Mouse (Mus musculus) cerebellum, postnatal 25 days (tissue): ENCODE measurements around the gene Bbx.

Experiments
- DNase-seq, 2 experiments: peaks; one replicate each; pipeline ENCODE4 v3.0.0; 2021; ENCODE audit warnings: mixed read lengths in 2 of 2

The Bbx gene

DNA sequence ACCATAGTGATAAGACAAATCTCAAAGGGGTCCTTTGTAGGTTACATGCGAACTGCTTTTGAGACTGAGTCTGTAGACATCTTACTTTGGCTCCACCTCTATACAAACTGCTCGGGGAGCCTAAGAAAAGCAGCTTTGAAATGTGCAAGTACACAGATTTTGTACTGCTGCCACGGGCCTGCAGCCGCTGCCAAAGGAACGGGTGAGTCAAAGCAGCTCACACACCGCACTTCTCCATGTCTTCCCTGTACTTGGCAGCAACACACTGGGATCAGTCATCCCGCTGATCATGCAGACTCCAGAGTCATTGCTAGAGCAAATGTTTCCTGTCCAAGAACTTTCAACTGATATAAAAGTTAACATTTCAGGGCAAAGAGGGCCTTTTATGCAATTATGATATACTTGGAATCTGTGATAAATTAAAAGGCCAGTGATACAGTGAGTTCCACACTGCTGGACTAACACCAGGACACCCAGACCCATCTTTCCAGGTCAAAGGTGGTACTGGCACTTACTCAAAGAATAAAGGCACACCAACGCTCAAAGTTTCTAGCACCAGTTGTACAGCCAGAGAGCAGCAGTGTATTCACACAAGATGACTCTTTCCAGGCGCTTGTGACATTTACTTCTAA lies 122.7 kb downstream of the Bbx start:
- peak; percentile 74 to 82 for DNase-seq

DNA sequence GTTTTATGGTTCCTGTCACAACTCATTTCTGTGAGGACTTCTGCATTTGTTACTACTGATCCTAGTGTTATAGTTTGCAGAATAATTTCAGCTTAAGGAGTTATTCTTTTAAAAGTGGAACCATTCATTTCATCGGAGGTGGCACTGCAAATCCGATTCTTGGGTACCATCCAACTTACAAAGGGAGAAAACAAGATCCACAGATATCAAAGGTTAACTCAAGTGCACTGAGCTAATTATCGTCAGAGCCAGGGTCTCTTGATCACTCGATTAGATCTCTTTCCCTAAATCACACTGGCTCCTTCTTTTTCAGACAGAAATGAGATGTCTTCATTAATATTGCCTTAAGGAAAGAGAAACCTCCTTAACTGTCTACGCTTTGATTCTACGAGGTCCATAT lies 123.9 kb downstream of the Bbx start:
- DNase-seq: no peak

DNA sequence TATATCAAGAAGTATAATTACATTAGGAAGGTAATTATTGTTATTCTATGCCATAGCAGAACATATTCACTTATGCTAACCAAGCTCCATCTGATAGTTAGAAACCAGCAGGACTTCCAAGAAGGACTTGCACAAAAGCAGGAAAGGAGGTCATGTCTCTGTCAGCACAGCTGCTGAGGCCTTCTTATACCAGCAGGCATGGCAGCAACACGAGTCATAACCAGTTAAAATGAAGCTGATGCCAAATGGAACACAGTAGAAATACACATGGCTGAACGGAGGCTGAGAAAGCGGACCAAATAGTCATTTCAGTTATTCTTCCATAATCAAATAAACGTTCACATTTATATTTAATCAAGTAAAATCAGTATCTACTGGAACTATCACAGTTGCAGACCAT lies 125.0 kb downstream of the Bbx start:
- DNase-seq: no peak

DNA sequence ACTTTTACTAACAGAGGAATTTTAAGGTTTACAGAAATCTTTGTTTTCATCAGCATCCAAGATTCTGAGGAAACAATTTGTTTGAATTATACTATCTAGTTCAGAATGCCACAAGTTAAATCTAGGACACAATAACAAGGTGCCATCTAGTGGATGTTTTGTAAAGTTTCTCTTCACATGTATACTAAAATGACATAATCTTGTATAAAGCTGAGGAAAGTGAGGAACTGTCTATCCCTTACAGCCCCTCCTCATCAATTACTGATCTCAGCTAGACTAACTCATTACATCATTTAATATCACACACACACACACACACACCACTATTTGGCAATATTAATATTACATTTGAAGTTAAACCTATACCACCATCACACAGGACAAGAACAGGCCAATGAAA lies 125.5 kb downstream of the Bbx start:
- no peak for DNase-seq

DNA sequence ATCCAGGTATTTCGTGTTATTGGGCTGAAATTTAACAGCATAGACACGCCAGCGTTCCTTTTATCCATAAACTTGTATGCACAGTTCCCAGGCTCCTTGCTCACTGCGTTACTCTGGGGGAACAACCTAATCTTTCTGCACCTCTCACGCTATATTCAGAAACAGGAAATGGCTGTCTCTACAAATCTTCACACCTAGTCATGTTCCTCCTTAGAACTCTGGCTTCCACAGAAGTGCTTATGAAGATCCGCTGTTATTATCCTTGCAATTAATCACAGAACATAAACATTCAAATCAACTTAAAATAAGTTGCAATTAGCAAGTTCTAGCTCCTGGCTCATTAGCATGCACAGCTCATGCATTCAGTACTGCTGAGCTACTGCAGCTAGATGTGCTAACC lies 127.0 kb downstream of the Bbx start:
- DNase-seq: no peak

DNA sequence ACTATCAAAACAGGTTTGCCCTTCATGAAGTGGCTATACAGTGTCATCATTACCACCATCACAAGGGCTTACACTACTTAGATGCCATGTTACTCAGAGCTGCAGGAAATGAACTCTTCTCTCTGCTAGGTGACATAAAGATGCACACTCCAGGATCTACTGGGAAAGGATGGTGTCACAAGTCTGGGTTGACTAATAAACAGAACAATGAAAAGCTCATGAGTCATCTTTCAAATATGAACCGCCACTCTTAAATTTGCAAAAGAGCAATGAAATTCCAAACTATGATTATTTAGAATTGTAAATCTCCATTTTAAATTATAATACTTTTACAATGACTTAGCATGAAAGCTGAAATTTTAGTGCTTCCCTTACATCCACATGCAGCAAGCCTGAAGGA lies 129.6 kb downstream of the Bbx start:
- DNase-seq: no peak

DNA sequence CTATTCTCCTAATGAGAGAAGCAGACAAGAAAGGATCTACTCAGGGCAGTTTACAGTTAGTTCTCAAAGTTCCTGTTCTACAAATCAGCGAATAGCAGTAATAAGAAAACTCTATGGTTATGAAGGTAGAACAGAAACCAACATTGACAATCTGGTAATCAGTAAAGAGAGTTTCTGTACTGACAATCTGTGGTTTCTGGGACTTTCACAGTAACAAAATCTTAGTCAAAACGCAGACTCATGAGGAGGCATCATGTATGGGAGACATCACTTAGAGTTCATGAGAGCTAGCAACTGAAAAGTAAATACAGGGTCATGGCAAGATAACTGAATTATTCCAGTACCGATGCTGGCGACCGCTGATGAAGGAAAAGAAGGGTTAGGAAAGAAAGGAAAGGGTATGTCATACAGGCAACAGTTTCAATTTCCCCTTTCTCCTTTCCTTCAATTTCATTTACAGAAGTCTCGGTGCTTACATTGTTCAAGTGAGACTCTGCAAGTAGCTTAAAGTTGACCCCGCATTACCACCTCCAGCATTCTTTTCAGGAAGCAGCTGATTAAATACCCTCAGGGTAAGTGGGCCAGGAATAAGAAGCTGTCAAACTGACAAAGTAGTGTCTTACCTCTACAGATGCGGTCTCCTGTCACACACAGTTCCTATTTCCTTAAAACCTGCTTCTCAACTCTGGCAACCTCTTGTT lies 133.3 kb downstream of the Bbx start:
- no peak for DNase-seq

DNA sequence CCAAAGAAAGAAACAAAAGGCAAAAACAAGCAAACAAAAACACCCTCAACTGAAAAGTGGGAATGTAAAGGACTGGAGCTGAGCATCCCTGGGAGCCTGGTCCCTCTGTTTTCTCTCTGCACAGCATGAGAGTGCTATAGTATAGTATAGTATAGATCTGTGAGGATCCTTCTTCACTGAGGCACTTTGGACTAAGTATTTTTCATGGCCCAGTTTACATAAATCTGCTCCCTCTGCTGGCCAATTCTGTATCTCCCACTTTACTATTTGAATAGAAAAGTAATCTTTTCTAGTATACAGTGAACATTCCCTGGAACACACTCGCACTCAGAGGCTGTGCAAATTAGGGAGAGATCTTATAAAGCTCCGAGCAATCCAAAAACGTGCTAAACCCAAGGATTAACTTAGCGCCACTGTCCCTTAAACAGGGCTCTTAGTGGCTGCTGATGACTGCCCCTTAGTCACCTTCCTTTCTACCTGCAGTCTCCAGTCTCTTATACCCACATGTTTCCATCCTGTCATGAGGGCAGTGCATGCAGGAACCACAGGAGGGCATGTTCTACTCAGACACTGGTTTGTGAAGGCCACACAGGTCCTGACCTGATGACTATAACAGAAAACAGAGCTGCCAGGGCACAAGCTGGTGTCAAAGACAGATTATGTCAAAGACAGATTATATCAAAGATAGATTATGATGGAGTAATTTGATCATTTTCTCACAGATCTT lies 138.5 kb downstream of the Bbx start:
- DNase-seq: peak in 1 of 2 experiments; percentile 15

DNA sequence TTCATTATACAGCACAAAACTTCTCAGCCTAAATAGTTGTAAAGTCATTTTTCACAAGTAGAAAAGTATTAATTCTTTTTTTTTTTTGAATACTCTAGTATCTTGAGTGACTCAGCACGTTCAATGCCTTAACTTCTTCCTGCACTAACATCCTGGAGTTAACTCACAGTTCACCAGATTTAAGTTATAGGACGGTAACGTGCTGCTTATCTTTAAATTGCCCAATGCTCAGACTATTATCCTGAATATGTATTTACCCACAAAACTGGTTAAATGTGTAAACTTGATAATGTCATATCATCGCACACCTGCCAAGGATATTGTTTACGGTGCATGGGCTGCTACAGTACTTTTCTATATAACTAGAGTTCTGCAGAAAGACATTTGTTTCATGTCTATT lies 139.4 kb downstream of the Bbx start:
- DNase-seq: no peak

DNA sequence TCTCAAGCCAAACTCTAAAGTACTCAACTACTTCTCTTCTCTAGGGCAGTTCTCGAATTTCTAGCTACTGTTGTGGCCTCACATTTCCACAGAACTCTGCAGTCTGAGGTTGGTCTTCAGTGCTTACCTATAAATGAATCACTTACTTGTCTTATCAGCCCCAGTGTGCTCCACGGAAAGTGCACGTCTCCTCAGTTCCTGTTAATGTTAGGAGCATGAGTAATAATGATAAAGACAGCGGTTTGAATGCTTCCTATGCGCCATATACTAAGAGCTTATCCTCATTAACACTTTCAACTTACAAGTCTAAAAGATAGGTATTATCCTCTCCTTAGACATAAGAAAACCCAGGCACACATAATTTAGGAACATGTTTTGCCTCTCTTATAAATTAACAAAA lies 142.4 kb downstream of the Bbx start:
- no peak for DNase-seq

DNA sequence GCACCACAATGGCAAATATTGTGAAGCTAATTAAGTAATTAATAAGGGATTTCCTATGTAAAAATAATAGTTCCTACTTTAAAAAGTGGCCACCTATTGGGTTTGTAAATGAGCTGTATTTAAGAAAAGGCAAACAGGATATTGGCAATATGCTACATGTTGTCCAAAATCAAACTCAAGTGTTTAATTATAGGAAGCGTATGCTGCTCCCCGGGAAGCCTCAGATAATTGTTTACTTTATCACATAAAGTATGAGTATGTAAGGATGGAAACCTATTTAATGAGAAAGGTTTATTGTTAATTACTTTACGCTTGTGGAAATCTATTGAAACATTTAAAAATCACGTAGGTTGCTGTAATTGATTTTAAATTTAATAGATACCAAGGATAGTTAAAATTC lies 159.4 kb downstream of the Bbx start:
- DNase-seq: no peak

DNA sequence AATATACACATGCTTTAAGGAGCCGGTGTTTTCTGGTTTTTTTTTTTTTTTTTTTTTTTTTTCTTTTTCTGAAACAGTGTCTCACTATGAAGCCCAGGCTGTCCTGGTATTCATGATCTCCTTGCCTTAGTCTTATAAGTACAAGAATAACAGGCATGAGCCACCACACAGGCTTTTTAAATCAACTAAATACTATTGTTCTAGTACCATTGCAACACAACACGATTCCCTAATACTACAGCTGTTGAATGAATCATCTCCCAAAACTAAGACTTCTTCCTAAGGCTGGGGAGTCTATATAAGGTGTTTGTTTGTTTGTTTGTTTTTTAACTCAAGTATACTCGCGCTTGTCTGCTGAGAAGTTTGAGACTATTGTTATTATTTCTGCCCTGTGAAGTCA lies 169.5 kb downstream of the Bbx start:
- no peak for DNase-seq

DNA sequence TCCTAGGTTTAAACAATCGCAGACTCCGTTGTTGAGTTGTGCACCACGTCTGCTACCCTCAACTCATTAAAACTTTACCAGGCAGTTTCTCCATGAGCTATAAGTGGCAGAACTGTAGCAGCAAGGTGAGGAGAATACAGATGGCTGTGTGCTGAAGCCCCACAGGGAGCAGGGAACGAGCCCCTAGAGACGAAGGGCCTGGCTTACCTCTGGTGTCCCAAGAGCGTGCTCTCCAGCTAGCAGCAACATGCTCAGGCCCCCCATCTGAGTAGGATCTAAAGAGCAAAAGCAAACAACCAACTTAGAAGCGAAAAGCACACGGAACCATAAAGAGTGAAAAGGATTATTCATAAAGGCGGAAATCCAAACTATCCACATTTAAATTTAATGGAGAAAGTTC lies 170.0 kb downstream of the Bbx start:
- DNase-seq: no peak

DNA sequence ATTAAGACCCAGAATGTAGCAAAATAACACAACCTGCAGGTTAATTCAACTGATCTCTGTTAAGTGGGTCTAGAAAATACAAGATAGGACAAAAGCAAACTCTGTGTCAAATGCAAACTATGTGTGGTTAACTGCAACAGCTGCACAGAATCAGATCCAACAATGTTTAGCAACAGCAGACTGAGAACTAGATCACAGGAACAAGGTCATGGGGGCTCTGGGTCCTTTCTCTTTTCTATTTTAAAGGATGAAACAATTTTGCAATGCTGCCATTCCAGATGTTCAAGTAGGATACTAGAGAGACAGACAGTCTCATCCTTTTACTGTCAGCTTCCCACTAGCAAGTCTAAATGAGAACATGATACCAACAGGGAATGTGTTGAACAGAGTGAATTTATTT lies 170.4 kb downstream of the Bbx start:
- no peak for DNase-seq

DNA sequence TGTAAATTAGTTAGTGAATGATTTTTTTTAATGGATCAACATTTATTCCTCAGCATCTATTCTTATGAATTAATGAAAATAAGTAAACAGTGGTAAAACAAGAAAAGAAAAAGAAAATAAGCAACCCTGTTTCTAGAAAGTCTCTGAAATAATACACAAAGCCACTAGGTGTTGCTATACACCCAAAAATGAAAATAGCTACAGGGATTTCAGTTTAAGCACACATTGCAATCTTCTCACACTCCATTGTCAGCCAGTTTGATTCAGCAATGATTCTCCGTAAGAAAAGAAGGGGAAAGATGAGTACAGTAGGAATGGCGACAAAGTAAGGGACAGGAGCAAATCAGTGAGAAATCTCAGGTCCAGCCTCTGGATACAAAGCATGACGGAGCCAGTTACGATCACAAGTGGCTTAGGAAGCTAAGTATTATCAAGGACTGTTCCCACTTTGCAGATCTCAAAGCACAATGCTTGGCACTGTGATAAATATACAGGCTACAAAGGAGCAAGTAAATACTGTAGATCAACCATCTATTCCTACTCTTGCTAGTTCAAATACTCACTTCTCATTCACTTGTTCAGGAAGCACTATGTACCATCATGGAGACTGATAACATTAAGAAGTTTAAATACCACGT lies 177.5 kb downstream of the Bbx start:
- peak in 1 of 2 experiments; percentile 11 for DNase-seq

DNA sequence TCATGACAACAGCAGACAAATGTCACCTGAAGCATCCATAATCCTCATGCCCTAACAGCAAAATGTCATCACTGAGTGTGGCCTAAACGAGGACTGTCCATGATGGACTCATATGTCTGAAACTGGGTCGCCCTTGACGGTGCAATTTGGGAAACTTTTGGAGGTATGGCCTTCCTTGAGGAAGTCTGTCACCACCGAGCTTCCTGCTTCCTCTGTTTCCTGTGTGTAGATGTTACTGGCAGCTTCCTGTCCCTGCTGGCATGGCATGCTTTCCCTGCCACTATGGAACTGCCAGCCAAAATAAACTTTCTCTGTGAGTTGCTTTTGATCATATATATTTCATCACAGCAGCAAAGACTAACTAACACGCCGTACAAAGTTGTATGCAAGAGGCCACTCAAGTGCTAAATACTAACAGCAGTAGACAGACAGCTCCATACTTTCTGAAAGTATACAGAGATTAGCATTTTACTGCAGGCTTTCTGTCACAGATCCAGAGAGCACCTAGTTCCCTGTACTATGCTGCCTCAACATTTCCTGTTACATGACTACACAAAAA lies 180.7 kb downstream of the Bbx start:
- DNase-seq: peak in 1 of 2 experiments; percentile 7

DNA sequence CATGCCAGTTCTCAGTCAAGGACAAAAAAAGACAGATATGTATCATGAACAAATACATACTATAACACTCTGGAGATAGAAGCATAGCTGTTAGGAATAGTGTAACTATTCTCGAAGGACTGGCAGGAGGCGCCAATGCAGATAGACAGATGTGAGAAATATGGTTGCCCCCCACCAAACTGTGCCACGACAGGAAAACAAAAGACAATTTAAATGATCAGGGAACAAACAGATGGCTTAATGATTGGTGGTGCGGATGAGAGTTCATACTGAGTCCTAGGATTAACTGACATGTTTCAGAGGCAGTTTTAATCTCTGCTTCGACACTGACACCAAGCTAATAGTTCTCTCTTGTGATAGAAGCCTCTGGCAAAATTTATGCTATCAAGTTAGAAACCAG lies 181.7 kb downstream of the Bbx start:
- DNase-seq: no peak

DNA sequence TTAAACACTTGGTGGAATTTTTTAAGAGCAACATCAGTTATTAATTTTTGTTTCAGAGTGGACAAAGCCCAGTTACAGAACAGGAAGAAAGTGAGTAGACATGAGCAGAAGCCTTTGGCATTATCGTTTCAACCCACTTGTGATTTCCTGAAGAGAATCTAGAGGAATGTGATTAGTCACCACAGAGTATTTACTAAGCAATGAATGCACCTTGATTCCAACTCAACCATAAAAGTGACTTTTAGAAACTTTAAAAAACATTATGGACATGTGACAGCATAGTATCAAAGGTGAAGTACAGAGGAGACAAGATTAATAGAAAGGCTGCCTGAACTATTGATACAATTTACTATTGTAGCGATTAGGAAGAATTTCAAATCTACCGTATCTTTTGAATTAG lies 183.2 kb downstream of the Bbx start:
- DNase-seq: no peak

DNA sequence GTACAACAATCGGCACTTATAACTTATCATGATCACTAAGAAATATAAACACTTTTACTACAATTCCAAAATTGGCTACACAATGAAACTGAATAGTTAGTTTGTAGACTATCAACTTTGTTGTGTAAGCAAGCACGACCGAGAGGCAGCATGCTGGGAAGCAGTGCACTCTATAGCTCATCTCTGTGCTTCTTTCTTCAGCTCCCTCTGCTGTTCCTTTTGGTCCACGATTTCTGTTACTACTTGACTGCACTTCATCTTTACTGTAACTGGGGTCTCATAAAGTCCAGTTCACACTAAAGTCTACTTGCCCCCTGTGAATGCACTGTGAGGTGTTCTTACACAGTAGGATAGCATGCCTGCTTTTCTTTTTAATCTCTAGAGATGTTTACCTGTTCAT lies 189.7 kb downstream of the Bbx start:
- DNase-seq: no peak

DNA sequence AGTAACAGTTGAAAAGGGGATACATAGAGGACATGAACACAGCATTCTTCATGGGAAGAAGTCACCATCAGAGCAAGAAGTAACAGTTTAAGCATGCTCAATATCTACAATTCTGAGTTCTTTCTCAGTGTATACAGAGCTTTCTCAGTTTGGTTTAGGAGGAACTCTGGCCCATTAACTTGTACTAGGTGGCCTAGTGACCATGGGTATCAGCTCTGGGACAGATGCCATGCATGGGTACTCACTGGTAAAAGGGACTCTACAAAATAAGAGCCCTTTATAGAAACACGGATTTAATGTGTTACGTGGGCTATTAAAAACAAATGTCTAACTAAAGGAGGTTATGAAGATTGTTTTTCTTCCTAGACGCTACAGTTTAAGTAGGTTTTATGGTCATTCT lies 190.6 kb downstream of the Bbx start:
- DNase-seq: no peak

DNA sequence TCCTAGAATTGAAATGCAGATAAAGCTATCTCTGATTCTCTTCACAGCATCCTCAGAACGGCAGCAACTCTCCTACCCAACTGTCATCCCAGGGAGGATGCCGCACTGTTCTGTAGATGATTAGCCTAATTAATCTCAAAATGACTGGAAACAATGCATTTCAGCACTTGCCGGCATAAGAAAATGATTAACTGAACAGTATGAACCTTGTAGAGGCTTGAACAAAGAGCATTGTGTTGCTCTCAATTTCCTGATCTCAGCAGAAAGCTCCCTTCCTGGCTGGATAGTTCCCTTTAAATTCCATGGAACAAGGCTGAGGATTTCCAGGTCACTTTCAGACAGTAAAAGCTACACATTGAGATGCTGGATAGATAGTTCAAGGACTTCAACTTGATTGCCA lies 197.0 kb downstream of the Bbx start:
- no peak for DNase-seq

DNA sequence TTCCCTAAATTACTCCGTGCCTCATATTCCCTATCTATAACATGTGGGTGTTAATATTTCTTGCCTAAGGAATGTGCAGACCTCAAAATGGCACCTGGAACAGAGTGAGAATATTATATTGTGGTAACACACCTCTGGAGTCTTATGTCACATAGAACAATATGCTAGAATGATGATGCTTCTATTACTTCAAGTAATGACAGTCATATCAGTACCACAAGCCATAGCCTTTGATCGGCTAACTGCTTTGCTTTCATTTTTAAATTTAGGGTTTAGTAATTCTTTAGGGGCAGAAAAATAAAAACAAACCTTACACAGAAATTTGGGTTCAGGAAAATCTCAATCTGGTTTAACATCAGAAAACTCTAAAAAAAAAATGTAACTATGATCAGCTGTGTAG lies 201.6 kb downstream of the Bbx start:
- no peak for DNase-seq

DNA sequence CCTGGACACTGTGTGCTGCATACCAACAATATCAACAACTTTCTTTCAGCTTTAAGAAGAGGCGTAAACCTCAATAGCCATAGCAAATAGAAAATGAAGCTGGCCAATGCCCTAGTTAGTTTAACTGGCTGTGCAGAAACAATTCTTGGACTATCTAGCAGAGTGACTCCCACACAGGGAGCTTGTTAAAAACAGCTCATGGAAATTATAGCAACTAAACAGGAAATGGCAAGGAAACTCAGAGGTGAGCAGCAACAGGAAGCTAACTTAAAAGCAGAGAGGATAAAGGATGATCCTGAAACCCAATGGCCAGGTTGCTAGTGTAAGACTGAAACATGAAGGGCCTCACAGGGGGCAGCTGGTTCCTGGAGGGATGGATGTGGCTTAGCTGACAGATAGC lies 203.4 kb downstream of the Bbx start:
- no peak for DNase-seq

DNA sequence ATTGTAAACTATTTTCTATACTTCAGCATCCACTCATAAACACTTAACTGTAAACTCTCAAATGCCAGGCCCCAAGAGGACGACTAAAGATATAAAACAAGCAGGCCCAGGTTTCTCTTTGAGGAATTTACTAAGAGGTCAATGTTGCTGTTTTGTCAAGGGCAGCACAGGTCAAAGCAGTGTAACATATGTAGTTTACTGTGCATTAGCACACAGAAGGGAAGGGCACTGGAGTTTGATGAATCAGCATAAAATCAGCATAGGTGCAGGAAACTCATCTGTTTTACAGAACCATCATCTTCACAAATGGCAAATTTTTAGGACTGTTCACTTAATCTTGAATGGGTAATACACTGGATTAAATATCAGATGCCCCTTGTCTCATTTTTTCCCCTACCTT lies 205.9 kb downstream of the Bbx start:
- DNase-seq: no peak
